Mouse (Mus musculus) ES-CJ7 (cell line): Measurements from ENCODE around the gene Polr3f.

ENCODE experiments used
- DNase-seq: peaks from one replicate; pipeline ENCODE4 v3.0.0; 2011; ENCODE audit warnings: low read depth, low spot score

Polr3f gene

GRCm38 (mm10) chr2:144588723-144589122 is 61.2 kb downstream of the Polr3f start:
- DNase-seq: peak; percentile 64
